Mouse (Mus musculus) gonadal fat pad, adult 2 months (tissue): ENCODE results near the gene Zfp141. TPM values are rescaled to one million over a fixed set of nuclear protein-coding genes. Genes with fewer than 3 reads are reported as not detected.
A peak's percentile ranks its signal among the peaks of the same experiment; 100 is the strongest.

Source experiments
- DNase-seq: peaks from one replicate; pipeline ENCODE4 v3.0.0-alpha.2; 2012; ENCODE audit warnings: low read depth
- polyA plus RNA-seq: library from polyadenylated mRNA; depleted of rRNA; stranded (reverse); fragments of >200 nt; gene quantifications from 2 replicates; pipeline ENCODE4 v1.2.3, GENCODE M21; 2012; rRNA removed

Zfp141 gene
- 4.9 and 5.2 TPM in 2 replicates for polyA plus RNA-seq

GRCm38 (mm10) chr7:42505588-42505987 is at the start of gene Zfp141:
Zfp141 (minus strand) TSS chr7:42505740.
- peak; percentile 33 for DNase-seq

- no peak for DNase-seq
These were observed 46.2 kb upstream of the Zfp141 start for GRCm38 (mm10) chr7:42551766-42552165.

GRCm38 (mm10) chr7:42505186-42505585 is 354 bp downstream of the Zfp141 start:
- no peak for DNase-seq

- peak; percentile 34 for DNase-seq
These were observed 7.3 kb downstream of the Zfp141 start for GRCm38 (mm10) chr7:42498248-42498647.

GRCm38 (mm10) chr7:42497356-42497755 is 8.2 kb downstream of the Zfp141 start:
- DNase-seq: no peak

GRCm38 (mm10) chr7:42496202-42496601 is 9.3 kb downstream of the Zfp141 start:
- no peak for DNase-seq

- no peak for DNase-seq
These were observed 14.7 kb downstream of the Zfp141 start for GRCm38 (mm10) chr7:42490859-42491258.

- DNase-seq: no peak
These were observed 15.2 kb downstream of the Zfp141 start for GRCm38 (mm10) chr7:42490358-42490757.

GRCm38 (mm10) chr7:42454640-42455039 is 50.9 kb downstream of the Zfp141 start:
- DNase-seq: no peak

- no peak for DNase-seq
These were observed 54.9 kb downstream of the Zfp141 start for GRCm38 (mm10) chr7:42450618-42451017.

GRCm38 (mm10) chr7:42447850-42448249 is 57.7 kb downstream of the Zfp141 start, which contains the start of gene 4933421I07Rik:
4933421I07Rik (minus strand) TSS chr7:42448120.
- DNase-seq: no peak

- no peak for DNase-seq
These were observed 58.2 kb downstream of the Zfp141 start for GRCm38 (mm10) chr7:42447352-42447751.

Other genes with a start within 250 kb of the Zfp141 start
- gene Vmn2r61, start 245.7 kb downstream of the Zfp141 start, polyA plus RNA-seq: not detected in 2 replicates
- not detected in 2 replicates for gene 4933421I07Rik, start 57.6 kb downstream of the Zfp141 start, polyA plus RNA-seq
- not detected in 2 replicates for gene Gm21028, start 72.8 kb upstream of the Zfp141 start, polyA plus RNA-seq
- gene Zfp977, start 86.8 kb upstream of the Zfp141 start, polyA plus RNA-seq: 0.19 and 0.22 TPM in 2 replicates
- gene Zfp976, start 136.8 kb upstream of the Zfp141 start, polyA plus RNA-seq: 0.30 and 0.35 TPM in 2 replicates
- gene Zfp975, start 187.0 kb upstream of the Zfp141 start, polyA plus RNA-seq: 0.63 and 0.81 TPM in 2 replicates
- gene Gm17067, start 221.3 kb upstream of the Zfp141 start, polyA plus RNA-seq: not detected in 2 replicates